Mouse (Mus musculus): ENCODE measurements around the gene Clpb. TPM values are rescaled to one million over a fixed set of nuclear protein-coding genes. Genes with fewer than 3 reads are reported as not detected.
"Not testable (repeated sequence)": the region's sequence is repeated elsewhere in the genome, so short reads cannot be mapped to it uniquely, and the experiment has no call there.

Clpb gene
- 32.0 and 38.5 TPM in 2 replicates for polyA plus RNA-seq (2014; fragmentation: Nextera tagmentation; extraction: Ambion mirVana)

DNA sequence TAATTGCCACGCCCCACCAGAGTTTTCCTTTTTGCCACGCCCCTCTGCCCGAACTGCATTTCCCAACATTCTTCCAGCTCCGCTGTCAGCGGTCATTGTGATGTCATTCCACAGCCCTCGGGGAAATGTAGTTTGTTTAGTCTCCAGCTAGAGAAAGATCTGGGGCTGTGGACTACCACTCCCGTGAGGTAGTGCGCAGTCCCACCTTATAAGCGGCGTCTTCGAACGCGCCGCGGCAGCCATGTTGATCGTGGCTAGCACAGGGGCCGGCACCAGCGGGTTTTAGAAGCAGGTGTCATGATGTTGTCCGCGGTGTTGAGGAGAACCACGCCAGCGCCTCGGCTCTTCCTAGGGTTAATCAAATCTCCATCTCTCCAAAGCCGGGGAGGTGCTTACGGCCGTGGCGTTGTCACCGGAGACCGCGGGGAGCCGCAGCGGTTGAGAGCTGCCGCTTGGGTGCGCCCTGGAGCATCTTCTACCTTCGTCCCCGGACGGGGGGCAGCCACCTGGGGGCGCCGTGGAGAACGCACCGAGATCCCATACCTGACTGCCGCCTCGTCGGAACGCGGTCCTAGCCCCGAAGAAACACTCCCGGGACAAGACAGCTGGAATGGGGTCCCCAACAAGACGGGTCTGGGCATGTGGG is at the start of gene Clpb:
Gene Clpb, plus strand, starts transcription at position 120 of the 646 bp plus-strand sequence.
- Histone ChIP-seq H3K4me1 (ENCODE audit: control insufficient read depth, insufficient read depth, low read length) (peaks cover 11% of the 10 kb centered on the region), H3K36me3 (ENCODE audit: control insufficient read depth, insufficient read depth, low read length) (no peaks in the 10 kb centered on the region), H3K9ac (replicated peaks; ENCODE audit: low read length) (peak within 1 kb of the TSS; percentile 44), H3K4me3 (replicated peaks; ENCODE audit: low read depth, low read length) (peak within 1 kb of the TSS; percentile 59), H3K27ac (replicated peaks; ENCODE audit: low read depth, low read length) (peak within 1 kb of the TSS; percentile 61; the same call in 1 of the 2 replicates), H3K27me3 (ENCODE audit: control insufficient read depth, insufficient read depth, low read length) (no peaks in the 10 kb centered on the region), H3K9me3 (ENCODE audit: control insufficient read depth, low read length) (no peaks in the 10 kb centered on the region), H3K4me2 (ENCODE audit: low read length) (peak within 1 kb of the TSS; percentile 64)
- ATAC-seq (ENCODE audit: low FRiP score, low TSS enrichment) (peak; percentile 98), DNase-seq (peak; percentile 98)
- under 1% methylated on average over 49 of the region's 49 CpGs for WGBS

DNA sequence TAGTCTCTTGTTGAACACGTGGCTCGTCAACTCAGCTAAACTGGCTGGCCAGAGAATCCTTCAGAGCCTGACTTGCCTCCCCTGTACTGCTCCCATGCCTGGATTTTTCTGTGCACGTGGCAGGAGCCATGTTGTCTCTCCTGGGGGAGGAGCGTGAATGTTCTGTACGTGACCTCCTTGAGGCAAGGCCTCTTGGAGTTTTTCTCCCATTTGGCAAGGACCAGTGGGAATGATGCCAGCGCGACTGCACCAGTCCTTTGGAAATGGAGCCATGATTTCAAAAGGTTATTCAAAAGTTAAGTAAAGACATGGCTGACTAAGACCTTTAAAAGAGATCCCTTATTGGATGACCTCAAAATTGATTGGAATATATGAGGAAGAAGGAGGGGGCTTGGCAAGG is 48.0 kb upstream of the Clpb start:
- no peak for ATAC-seq (ENCODE audit: low FRiP score, low TSS enrichment)
- H3K27me3 ChIP-seq (ENCODE audit: control insufficient read depth, insufficient read depth, low read length): no peaks in the 10 kb centered on the region
- WGBS: 87% methylated on average over 7 of the region's 7 CpGs
- no peaks in the 10 kb centered on the region for H3K9me3 ChIP-seq (ENCODE audit: control insufficient read depth, low read length)
- H3K9ac ChIP-seq (replicated peaks; ENCODE audit: low read length): no peak overlapping the region
- H3K4me3 ChIP-seq (replicated peaks; ENCODE audit: low read depth, low read length): no peak overlapping the region
- H3K4me1 ChIP-seq (ENCODE audit: control insufficient read depth, insufficient read depth, low read length): no peaks in the 10 kb centered on the region
- no peak for DNase-seq
- no peaks in the 10 kb centered on the region for H3K36me3 ChIP-seq (ENCODE audit: control insufficient read depth, insufficient read depth, low read length)
- no peak overlapping the region for H3K4me2 ChIP-seq (ENCODE audit: low read length)
- H3K27ac ChIP-seq (replicated peaks; ENCODE audit: low read depth, low read length): no peak overlapping the region

DNA sequence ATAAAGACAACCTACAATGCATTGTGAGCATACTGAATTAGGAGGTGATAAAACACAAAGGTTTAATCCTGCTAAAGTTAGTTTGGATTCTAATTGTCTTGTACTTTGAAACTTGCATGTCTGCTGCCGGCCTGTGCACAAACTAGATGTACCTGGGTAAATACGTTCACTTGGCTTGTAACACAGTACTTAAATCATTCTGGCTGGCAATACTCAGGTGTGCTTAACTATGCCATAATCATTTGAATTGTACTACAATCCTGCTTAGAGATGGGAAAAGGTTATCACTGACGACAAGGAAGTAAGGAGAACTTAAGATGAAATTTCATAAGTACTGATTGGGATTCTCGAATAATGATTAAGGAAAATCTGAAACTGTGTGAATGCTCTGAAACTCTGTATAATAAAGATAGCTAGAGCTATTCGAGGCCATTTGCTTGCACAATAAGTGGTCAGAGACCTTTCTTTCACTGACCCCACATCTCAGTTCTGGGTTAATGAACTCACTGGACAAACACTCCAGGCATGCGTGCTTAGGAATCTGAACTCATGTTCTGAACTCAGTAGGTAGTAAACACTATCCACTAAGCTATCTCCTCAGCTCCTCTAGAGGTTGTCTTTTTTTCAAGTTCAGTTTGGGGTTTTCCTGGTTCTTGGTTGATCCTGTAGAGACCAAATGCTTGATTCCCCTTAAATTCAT is 47.1 kb upstream of the Clpb start:
- no peak overlapping the region for H3K27ac ChIP-seq (replicated peaks; ENCODE audit: low read depth, low read length)
- H3K4me3 ChIP-seq (replicated peaks; ENCODE audit: low read depth, low read length): no peak overlapping the region
- no peaks in the 10 kb centered on the region for H3K9me3 ChIP-seq (ENCODE audit: control insufficient read depth, low read length)
- no peak for DNase-seq
- no peaks in the 10 kb centered on the region for H3K27me3 ChIP-seq (ENCODE audit: control insufficient read depth, insufficient read depth, low read length)
- WGBS: 89% methylated on average over 6 of the region's 6 CpGs
- no peaks in the 10 kb centered on the region for H3K4me1 ChIP-seq (ENCODE audit: control insufficient read depth, insufficient read depth, low read length)
- H3K9ac ChIP-seq (replicated peaks; ENCODE audit: low read length): no peak overlapping the region
- ATAC-seq (ENCODE audit: low FRiP score, low TSS enrichment): no peak
- no peaks in the 10 kb centered on the region for H3K36me3 ChIP-seq (ENCODE audit: control insufficient read depth, insufficient read depth, low read length)
- H3K4me2 ChIP-seq (ENCODE audit: low read length): no peak overlapping the region

DNA sequence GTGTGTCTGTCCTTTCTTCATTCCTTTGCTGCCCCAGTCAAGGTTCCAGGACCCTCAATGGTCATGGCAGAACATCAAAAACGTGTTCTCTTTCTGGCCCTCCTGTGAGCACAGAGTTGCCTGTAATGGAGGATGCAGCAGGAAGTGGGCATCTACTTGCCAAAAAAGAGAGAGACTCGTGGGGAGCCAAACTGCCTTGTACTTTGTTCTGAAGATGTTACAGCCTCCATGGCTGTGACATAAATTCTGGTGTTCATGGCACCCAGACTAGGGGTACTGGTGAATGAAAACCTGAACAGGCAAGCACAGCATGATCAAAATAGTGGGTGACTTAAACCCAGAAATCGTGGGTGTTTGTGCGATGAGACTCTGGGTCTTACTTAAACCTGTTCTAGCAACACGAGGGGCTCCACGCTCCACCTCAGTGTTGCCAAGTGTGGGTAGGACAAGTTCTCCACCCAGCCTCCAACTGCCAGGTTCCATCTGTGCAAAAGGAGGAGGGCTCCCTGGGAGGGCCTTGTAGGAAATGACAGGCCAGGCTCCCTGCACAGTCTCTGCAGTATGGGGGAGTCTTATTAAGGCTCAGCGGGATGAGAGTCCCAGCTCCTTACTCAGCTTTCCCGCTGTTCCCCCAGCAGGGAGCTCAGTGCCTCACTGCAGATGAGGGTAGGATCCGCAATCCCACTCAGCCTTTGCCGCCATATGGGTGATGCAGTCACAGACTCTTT is 45.8 kb upstream of the Clpb start:
- Histone ChIP-seq H3K27ac (replicated peaks; ENCODE audit: low read depth, low read length) (no peak overlapping the region), H3K36me3 (ENCODE audit: control insufficient read depth, insufficient read depth, low read length) (no peaks in the 10 kb centered on the region), H3K4me1 (ENCODE audit: control insufficient read depth, insufficient read depth, low read length) (no peaks in the 10 kb centered on the region), H3K4me2 (ENCODE audit: low read length) (no peak overlapping the region), H3K9ac (replicated peaks; ENCODE audit: low read length) (no peak overlapping the region), H3K9me3 (ENCODE audit: control insufficient read depth, low read length) (no peaks in the 10 kb centered on the region), H3K4me3 (replicated peaks; ENCODE audit: low read depth, low read length) (no peak overlapping the region), H3K27me3 (ENCODE audit: control insufficient read depth, insufficient read depth, low read length) (no peaks in the 10 kb centered on the region)
- ATAC-seq (ENCODE audit: low FRiP score, low TSS enrichment): no peak
- WGBS: 68% methylated on average over 10 of the region's 10 CpGs
- DNase-seq: no peak

DNA sequence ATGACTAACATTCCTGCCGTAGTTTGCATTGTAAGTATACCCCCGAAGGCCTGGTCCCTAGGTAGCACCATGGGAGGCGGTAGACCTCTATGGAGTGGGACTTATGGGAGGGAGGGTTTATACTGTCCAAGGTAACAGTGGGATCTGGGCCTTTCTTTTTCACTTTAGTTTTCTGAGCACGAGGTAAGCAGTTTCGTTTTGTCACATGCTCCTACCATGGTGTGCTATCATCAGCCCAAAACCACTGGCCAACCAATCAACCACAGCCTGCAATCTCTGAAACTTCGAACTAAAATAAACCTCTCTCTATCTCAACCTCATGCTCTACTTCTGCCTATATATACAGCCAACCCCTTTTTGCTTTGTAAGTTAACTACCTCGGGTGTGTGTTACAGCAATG is 45.2 kb upstream of the Clpb start:
- Histone ChIP-seq H3K36me3 (ENCODE audit: control insufficient read depth, insufficient read depth, low read length) (no peaks in the 10 kb centered on the region), H3K9me3 (ENCODE audit: control insufficient read depth, low read length) (no peaks in the 10 kb centered on the region), H3K4me2 (ENCODE audit: low read length) (no peak overlapping the region), H3K27me3 (ENCODE audit: control insufficient read depth, insufficient read depth, low read length) (no peaks in the 10 kb centered on the region), H3K27ac (replicated peaks; ENCODE audit: low read depth, low read length) (no peak overlapping the region), H3K4me3 (replicated peaks; ENCODE audit: low read depth, low read length) (no peak overlapping the region), H3K4me1 (ENCODE audit: control insufficient read depth, insufficient read depth, low read length) (0 out of 2 replicates have a peak, but pooled peaks cover 3% of the 10 kb centered on the region), H3K9ac (replicated peaks; ENCODE audit: low read length) (no peak overlapping the region)
- ATAC-seq (ENCODE audit: low FRiP score, low TSS enrichment) (no peak), DNase-seq (no peak)
- 84% methylated on average over 7 of the region's 7 CpGs for WGBS

DNA sequence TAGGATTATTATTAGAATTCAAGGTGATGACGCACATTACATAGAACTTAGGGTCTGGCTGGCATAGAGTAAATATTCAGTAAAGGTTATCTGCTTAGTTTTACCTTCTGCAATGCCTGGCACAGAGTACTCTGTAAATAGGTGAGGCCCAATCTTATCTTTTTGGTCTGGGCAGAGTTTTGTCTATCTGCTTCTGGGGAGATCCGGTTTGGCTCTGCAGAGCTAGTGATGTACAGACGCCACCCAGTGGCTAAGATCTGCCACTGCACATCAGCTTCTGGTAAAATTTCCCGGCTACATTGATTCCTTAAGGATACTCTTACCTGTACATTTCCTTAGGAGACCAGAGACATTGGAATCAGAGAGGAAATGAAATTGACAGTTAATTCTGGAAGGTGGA is 43.1 kb upstream of the Clpb start:
- H3K27me3 ChIP-seq (ENCODE audit: control insufficient read depth, insufficient read depth, low read length): no peaks in the 10 kb centered on the region
- H3K9me3 ChIP-seq (ENCODE audit: control insufficient read depth, low read length): no peaks in the 10 kb centered on the region
- H3K4me2 ChIP-seq (ENCODE audit: low read length): no peak overlapping the region
- ATAC-seq (ENCODE audit: low FRiP score, low TSS enrichment) (no peak), DNase-seq (peak; percentile 80)
- no peak overlapping the region for H3K4me3 ChIP-seq (replicated peaks; ENCODE audit: low read depth, low read length)
- H3K36me3 ChIP-seq (ENCODE audit: control insufficient read depth, insufficient read depth, low read length): no peaks in the 10 kb centered on the region
- 0 out of 2 replicates have a peak, but pooled peaks cover 3% of the 10 kb centered on the region for H3K4me1 ChIP-seq (ENCODE audit: control insufficient read depth, insufficient read depth, low read length)
- WGBS: 25% methylated on average over 4 of the region's 4 CpGs
- no peak overlapping the region for H3K9ac ChIP-seq (replicated peaks; ENCODE audit: low read length)
- no peak overlapping the region for H3K27ac ChIP-seq (replicated peaks; ENCODE audit: low read depth, low read length)

DNA sequence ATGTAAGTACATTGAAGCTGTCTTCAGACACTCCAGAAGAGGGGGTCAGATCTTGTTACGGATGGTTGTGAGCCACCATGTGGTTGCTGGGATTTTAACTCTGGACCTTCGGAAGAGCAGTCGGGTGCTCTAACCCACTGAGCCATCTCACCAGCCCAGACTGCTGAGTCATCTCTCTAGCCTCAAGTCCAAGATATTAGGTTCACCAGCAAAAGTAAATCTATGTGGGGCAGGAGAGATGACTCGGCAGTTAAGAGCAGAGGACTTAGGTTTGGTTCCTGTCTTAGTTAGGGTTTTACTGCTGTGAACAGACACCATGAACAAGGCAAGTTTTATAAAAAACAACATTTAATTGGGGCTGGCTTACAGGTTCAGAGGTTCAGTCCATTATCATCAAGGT is 41.6 kb upstream of the Clpb start:
- H3K36me3 ChIP-seq (ENCODE audit: control insufficient read depth, insufficient read depth, low read length); H3K27ac ChIP-seq (replicated peaks; ENCODE audit: low read depth, low read length); H3K9me3 ChIP-seq (ENCODE audit: control insufficient read depth, low read length); H3K4me2 ChIP-seq (ENCODE audit: low read length); H3K4me3 ChIP-seq (replicated peaks; ENCODE audit: low read depth, low read length); H3K4me1 ChIP-seq (ENCODE audit: control insufficient read depth, insufficient read depth, low read length); ATAC-seq (ENCODE audit: low FRiP score, low TSS enrichment); DNase-seq; H3K27me3 ChIP-seq (ENCODE audit: control insufficient read depth, insufficient read depth, low read length); H3K9ac ChIP-seq (replicated peaks; ENCODE audit: low read length): not testable (repeated sequence)
- WGBS: 91% methylated on average over 4 of the region's 4 CpGs

DNA sequence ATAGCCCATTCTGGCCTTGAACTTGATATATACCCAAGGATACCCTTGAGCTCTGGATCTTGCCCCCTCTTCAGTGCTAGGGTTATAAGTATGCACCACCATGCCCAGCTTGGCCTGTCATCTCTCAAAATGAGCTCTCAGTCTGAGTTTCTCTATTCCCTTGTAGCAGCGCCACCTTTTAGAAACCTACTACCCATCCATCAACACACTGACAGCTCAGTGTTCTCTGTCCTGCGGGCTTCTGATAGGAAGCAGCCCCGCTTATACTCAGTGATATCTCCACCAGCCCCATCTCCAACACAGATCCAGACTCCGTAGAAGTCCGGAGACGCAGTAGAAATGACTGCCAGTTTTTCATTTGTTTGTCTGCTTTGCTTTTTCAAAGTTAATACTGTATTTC is 39.1 kb upstream of the Clpb start:
- H3K36me3 ChIP-seq (ENCODE audit: control insufficient read depth, insufficient read depth, low read length): no peaks in the 10 kb centered on the region
- WGBS: 88% methylated on average over 6 of the region's 6 CpGs
- H3K27ac ChIP-seq (replicated peaks; ENCODE audit: low read depth, low read length): no peak overlapping the region

More for the DNA sequence above, 39.1 kb upstream of the Clpb start:
- no peak overlapping the region for H3K4me2 ChIP-seq (ENCODE audit: low read length)
- ATAC-seq (ENCODE audit: low FRiP score, low TSS enrichment) (no peak), DNase-seq (no peak)
- no peak overlapping the region for H3K4me3 ChIP-seq (replicated peaks; ENCODE audit: low read depth, low read length)
- no peaks in the 10 kb centered on the region for H3K9me3 ChIP-seq (ENCODE audit: control insufficient read depth, low read length)
- H3K4me1 ChIP-seq (ENCODE audit: control insufficient read depth, insufficient read depth, low read length): 0 out of 2 replicates have a peak, but pooled peaks cover 3% of the 10 kb centered on the region
- H3K27me3 ChIP-seq (ENCODE audit: control insufficient read depth, insufficient read depth, low read length): no peaks in the 10 kb centered on the region
- H3K9ac ChIP-seq (replicated peaks; ENCODE audit: low read length): no peak overlapping the region

Data from midbrain, embryonic 14.5 days (tissue).